ENCODE assay signal across 37 mouse cellular contexts in the genomic region with DNA sequence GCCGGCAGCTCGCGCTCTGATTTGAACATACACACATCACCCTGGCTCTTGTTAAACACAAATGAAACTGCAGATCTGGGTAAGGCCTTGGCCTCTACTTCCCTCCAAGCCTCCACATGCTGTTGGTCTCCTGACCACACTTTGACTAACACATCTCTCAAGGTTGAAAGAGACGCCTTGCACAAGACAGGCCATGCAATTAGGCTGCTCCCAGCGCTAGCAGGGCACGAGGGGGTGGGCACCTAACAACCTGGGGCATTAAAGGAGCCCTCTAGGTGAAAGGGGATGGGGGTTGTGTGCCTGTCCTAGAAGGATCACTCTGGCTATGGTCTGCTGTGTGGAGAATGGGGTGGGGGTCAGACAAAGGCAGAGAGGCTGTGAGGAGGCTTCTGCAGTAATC. TPM values are rescaled to one million over a fixed set of nuclear protein-coding genes. Genes with fewer than 3 reads are reported as not detected.
A peak's percentile ranks its signal among the peaks of the same experiment; 100 is the strongest.
DNase-seq lines count a peak whose midpoint lies in the region; ATAC-seq and TF ChIP-seq lines count a peak whose summit lies in the region.
"Had no signal": no experiment of that assay in that cellular context is flagged by ENCODE, and none has a peak within 500 bp of the region (broad histone marks: within the 10 kb centered on the region; RNA-seq: fewer than 3 reads in every experiment).

No protein-coding gene starts in this region.

- 53% methylated on average over 6 of the region's 6 CpGs for WGBS in kidney, embryonic 14.5 days
- 81% methylated on average over 6 of the region's 6 CpGs for WGBS in kidney, adult 2 months
- WGBS in hindbrain, embryonic 15.5 days, result 71% methylated on average over 6 of the region's 6 CpGs

- no peak for ATAC-seq in kidney, embryonic 14.5 days (ENCODE audit: low FRiP score, low TSS enrichment)
- ATAC-seq in hindbrain, embryonic 15.5 days (ENCODE audit: low FRiP score, low read depth), result no peak
- ATAC-seq: forebrain, embryonic 16.5 days; inflammation-experienced regulatory T-cells, adult 6 months; lung, postnatal 0 days had no signal

- no peaks in the 10 kb centered on the region for H3K9me3 ChIP-seq in kidney, embryonic 14.5 days (ENCODE audit: control insufficient read depth, low read length)
- H3K9me3 ChIP-seq in hindbrain, embryonic 15.5 days, result no peaks in the 10 kb centered on the region
- H3K9me3 ChIP-seq: embryonic facial prominence, embryonic 13.5 days; limb, embryonic 15.5 days; liver, embryonic 13.5 days; midbrain, embryonic 15.5 days had no signal

- no peaks in the 10 kb centered on the region for H3K36me3 ChIP-seq in kidney, embryonic 14.5 days (ENCODE audit: control insufficient read depth, insufficient read depth, low read length)
- H3K36me3 ChIP-seq in kidney, adult 2 months (ENCODE audit: control insufficient read depth, insufficient read depth, low read length), result no peaks in the 10 kb centered on the region
- H3K36me3 ChIP-seq in hindbrain, embryonic 15.5 days, result no peaks in the 10 kb centered on the region
- H3K36me3 ChIP-seq: embryonic facial prominence, embryonic 13.5 days; limb, embryonic 15.5 days; liver, embryonic 13.5 days; midbrain, embryonic 15.5 days had no signal

- H3K4me3 ChIP-seq in kidney, embryonic 14.5 days (ENCODE audit: low read length), result no peak overlapping the region
- no peak overlapping the region for H3K4me3 ChIP-seq in kidney, adult 2 months (ENCODE audit: insufficient read depth, low read depth, low read length)
- no peak overlapping the region for H3K4me3 ChIP-seq in hindbrain, embryonic 15.5 days
- H3K4me3 ChIP-seq: embryonic facial prominence, embryonic 13.5 days; erythroblast, embryonic 14.5 days; gastrocnemius, adult 2 months; left cerebral cortex, adult 2 months; limb, embryonic 15.5 days; liver, embryonic 13.5 days; midbrain, embryonic 15.5 days had no signal

- H3K27ac ChIP-seq in kidney, embryonic 14.5 days (ENCODE audit: low read depth, low read length), result peak overlapping the region; percentile 48; the same call in 1 of the 2 replicates
- H3K27ac ChIP-seq in kidney, adult 2 months (ENCODE audit: insufficient read depth, low read depth, low read length), result no peak overlapping the region
- peak overlapping the region; percentile 39; the same call in 1 of the 2 replicates for H3K27ac ChIP-seq in hindbrain, embryonic 15.5 days (replicated peaks)
- H3K27ac ChIP-seq: gastrocnemius, adult 2 months; left cerebral cortex, adult 2 months; limb, embryonic 15.5 days; liver, embryonic 13.5 days; macrophage; midbrain, embryonic 15.5 days; stomach, postnatal 0 days had no signal

- no peaks in the 10 kb centered on the region for H3K27me3 ChIP-seq in kidney, embryonic 14.5 days (ENCODE audit: control insufficient read depth, insufficient read depth, low read length)
- H3K27me3 ChIP-seq in kidney, adult 2 months (replicated peaks; ENCODE audit: control insufficient read depth, insufficient read depth, low read length), result no peaks in the 10 kb centered on the region
- H3K27me3 ChIP-seq in hindbrain, embryonic 15.5 days, result no peaks in the 10 kb centered on the region
- H3K27me3 ChIP-seq: embryonic facial prominence, embryonic 13.5 days; limb, embryonic 15.5 days; liver, embryonic 13.5 days; midbrain, embryonic 15.5 days; Patski had no signal

- peaks cover 20% of the 10 kb centered on the region for H3K4me1 ChIP-seq in kidney, embryonic 14.5 days (ENCODE audit: control insufficient read depth, insufficient read depth, low read length)
- no peaks in the 10 kb centered on the region for H3K4me1 ChIP-seq in kidney, adult 2 months (ENCODE audit: control insufficient read depth, insufficient read depth, low read length)
- peaks cover 15% of the 10 kb centered on the region for H3K4me1 ChIP-seq in hindbrain, embryonic 15.5 days (replicated peaks)

- TF ChIP-seq POLR2A in kidney, adult 2 months (IDR thresholded peaks at IDR 0.05; ENCODE audit: low read depth, low read length), result no peak

- H3K9ac ChIP-seq in kidney, embryonic 14.5 days (ENCODE audit: low read depth, low read length), result no peak overlapping the region
- no peak overlapping the region for H3K9ac ChIP-seq in hindbrain, embryonic 15.5 days
- H3K9ac ChIP-seq: limb, embryonic 15.5 days; liver, embryonic 13.5 days; midbrain, embryonic 15.5 days had no signal

- peak; percentile 45 for DNase-seq in adrenal gland, adult 8-10 months
- DNase-seq in adrenal gland, postnatal 4 days (ENCODE audit: low spot score in 2 of 2), result no peak
- no peak for DNase-seq in kidney, adult 2 months
- peak; percentile 18 for DNase-seq in 416B (ENCODE audit: low read depth)
- no peak for DNase-seq in embryo, embryonic 9.5 days (ENCODE audit: extremely low spot score)
- DNase-seq: cerebellum, adult 11 months; cerebellum, adult 9-10 months; cerebellum, postnatal 36 days; gastrocnemius, adult 2 months; gastrocnemius, postnatal 36 days; heart, adult 18-20 months; heart, postnatal 36 days; kidney, adult 11 months; left cerebral cortex, postnatal 4 days; liver, embryonic 13.5 days; lung, adult 18-20 months; right cerebral cortex, adult 18-20 months; right cerebral cortex, postnatal 4 days; thymus, adult 18-20 months; thymus, postnatal 25 days had no signal

- no peak overlapping the region for H3K4me2 ChIP-seq in kidney, embryonic 14.5 days (replicated peaks; ENCODE audit: low read depth, low read length)
- no peak overlapping the region for H3K4me2 ChIP-seq in hindbrain, embryonic 15.5 days
- H3K4me2 ChIP-seq: heart, embryonic 11.5 days; limb, embryonic 15.5 days; liver, embryonic 13.5 days had no signal

- no peak for TF ChIP-seq CTCF in kidney, adult 2 months (conservative IDR thresholded peaks at IDR 0.05; ENCODE audit: insufficient read depth, insufficient read length, low read depth, low read length)

RNA-seq across cellular contexts. Expression of gene Mchr1, which starts 43.4 kb away (rescaled TPM):
- total RNA-seq in adrenal gland, adult 8-10 months (2022), result under 1 TPM; 0.15 to 0.86 (median 0.51) TPM
- 1 to 10 TPM in 1 of 2 experiments, under 1 TPM in 1; 0.99 to 1.0 TPM for total RNA-seq in adrenal gland, postnatal 4 days (2021)
- 0.71 and 1.0 TPM in 2 replicates for polyA plus RNA-seq in kidney, embryonic 14.5 days (2014; fragmentation: Nextera tagmentation; extraction: Ambion mirVana)
- 2.1 and 2.3 TPM in 2 replicates for polyA plus RNA-seq in kidney, adult 2 months (2012; rRNA removed)
- polyA plus RNA-seq in hindbrain, embryonic 15.5 days (2015; fragmentation: Nextera tagmentation; extraction: Ambion mirVana), result 5.6 and 5.7 TPM in 2 replicates
- total RNA-seq: heart, adult 18-20 months; heart, postnatal 36 days; megakaryocyte-erythroid progenitor cell, adult 5-6 weeks; MEL had no signal
- polyA plus RNA-seq: erythroblast, embryonic 14.5 days; heart, embryonic 11.5 days; inflammation-experienced regulatory T-cells, adult 6 months; macrophage; spleen, adult 2 months had no signal

Comparison
In these comparisons a context has a peak if more than half of its experiments do, and no peak if none do; other contexts are left out.
1. DNase-seq: peak in adrenal gland, adult 8-10 months (single experiment) and 416B (single experiment); none in adrenal gland, postnatal 4 days (0 of 2), kidney, adult 2 months (single experiment) and embryo, embryonic 9.5 days (single experiment).